Mouse (Mus musculus) hindbrain, postnatal 0 days (tissue): Measurements from ENCODE around the gene Ccnd3. TPM values are rescaled to one million over a fixed set of nuclear protein-coding genes. Genes with fewer than 3 reads are reported as not detected.

Source experiments
- ATAC-seq: fragments of 200-750 bp; cut with Nextera tagmentation; 2 replicates; pipeline ENCODE4 v1.8.0; 2017; ENCODE audit warnings: mild to moderate bottlenecking, moderate TSS enrichment, moderate library complexity
- DNase-seq: peaks from one replicate; pipeline ENCODE4 v3.0.0-alpha.2; 2015; ENCODE audit warnings: low spot score
- H3K27ac ChIP-seq: fragments of 300-500 bp; sonication (generic); 2 replicates; pipeline ENCODE4 v1.5.1; 2014; ENCODE audit warnings: mild to moderate bottlenecking
- H3K27me3 ChIP-seq: fragments of 300-500 bp; sonication (generic); 2 replicates; pipeline ENCODE4 v1.6.1; 2014; ENCODE audit warnings: low read length, mixed read lengths; ENCODE audit not compliant: insufficient read depth
- H3K36me3 ChIP-seq: fragments of 300-500 bp; sonication (generic); 2 replicates; pipeline ENCODE4 v1.6.1; 2014; ENCODE audit warnings: low read length, mixed read lengths; ENCODE audit not compliant: insufficient read depth
- H3K4me1 ChIP-seq: fragments of 300-500 bp; sonication (generic); 2 replicates; pipeline ENCODE4 v1.6.1; 2014; ENCODE audit warnings: antibody characterized with exemption, low read length, mixed read lengths; ENCODE audit not compliant: insufficient read depth
- H3K4me2 ChIP-seq: fragments of 300-500 bp; sonication (generic); 2 replicates; pipeline ENCODE4 v1.6.1; 2014; ENCODE audit warnings: low read depth, mild to moderate bottlenecking, low read length, moderate library complexity, mixed read lengths
- H3K4me3 ChIP-seq: fragments of 300-500 bp; sonication (generic); 2 replicates; pipeline ENCODE4 v1.5.1; 2014; ENCODE audit warnings: low read length
- H3K9ac ChIP-seq: fragments of 300-500 bp; sonication (generic); replicated peaks from 2 replicates; pipeline ENCODE4 v1.6.1; 2014; ENCODE audit warnings: mild to moderate bottlenecking, low read length, moderate library complexity, mixed read lengths
- H3K9me3 ChIP-seq: fragments of 300-500 bp; sonication (generic); 2 replicates; pipeline ENCODE4 v1.6.1; 2016; ENCODE audit warnings: low read length, mixed read lengths
- CTCF ChIP-seq: IDR thresholded peaks from 2 replicates; pipeline ENCODE4 v1.5.1; 2016; ENCODE audit warnings: antibody characterized with exemption, control low read depth, low read depth
- WGBS: fragments of 180-500 bp; shearing (Covaris S2); extraction: QIAGEN DNeasy Blood & Tissue Kit; methylation state at CpG from one replicate; pipeline ENCODE4 v1.1.7; 2014; 5-methylcytosine and 5-hydroxymethylcytosine counted together
- polyA plus RNA-seq: library from polyadenylated mRNA; unstranded; fragments of >200 nt; fragmentation: Nextera tagmentation; extraction: Ambion mirVana; gene quantifications from 2 replicates; pipeline ENCODE4 v1.2.1, GENCODE M21; 2015
- total RNA-seq: library from RNA; depleted of rRNA; stranded (reverse); fragments of >200 nt; gene quantifications from 2 replicates; pipeline ENCODE4 v1.2.3, GENCODE M21; 2014

Gene Ccnd3
- total and polyA plus RNA-seq, 2 experiments from 2014 or later: 63.4 to 71.5 TPM

DNA sequence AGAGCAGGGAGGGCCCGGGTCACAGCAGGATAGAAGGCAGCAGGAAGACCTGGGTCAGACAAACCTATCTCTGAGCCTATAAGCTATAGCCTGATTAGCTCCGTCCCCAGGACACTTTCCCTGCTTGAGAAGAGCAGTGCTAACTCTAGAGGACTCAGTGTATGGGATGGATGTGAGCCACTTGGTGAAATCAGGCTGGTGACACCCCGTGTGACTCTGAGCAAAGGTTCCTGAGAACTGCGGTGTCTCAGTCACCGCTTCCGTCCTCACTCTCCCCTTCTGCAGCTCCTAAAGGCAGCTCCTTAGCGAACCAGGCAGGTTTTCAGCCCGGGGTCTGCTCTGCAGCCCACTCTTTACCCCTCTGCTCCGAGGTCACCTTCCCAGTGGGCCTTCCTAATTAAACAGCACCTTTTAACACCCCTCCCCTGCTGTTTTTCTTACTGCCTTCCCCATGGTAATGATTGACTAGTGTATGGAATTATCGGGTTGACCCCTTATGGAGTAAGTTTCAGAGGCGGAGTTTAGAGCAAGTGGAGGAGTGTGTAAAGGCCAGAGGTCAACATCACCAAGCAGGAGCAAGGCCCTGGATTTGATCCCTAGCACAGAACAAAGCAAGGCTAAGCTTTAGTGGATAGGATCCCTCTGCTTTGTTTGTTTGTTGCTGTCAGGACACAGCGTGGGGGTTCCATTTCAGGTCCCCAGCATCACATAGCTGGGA lies 40.4 kb upstream of the Ccnd3 start:
- Histone ChIP-seq H3K27ac (no peak overlapping the region), H3K27me3 (peaks cover 17% of the 10 kb centered on the region; the same call in 1 of the 2 replicates), H3K4me3 (no peak overlapping the region), H3K9ac (no peak overlapping the region), H3K4me2 (no peak overlapping the region), H3K9me3 (no peaks in the 10 kb centered on the region), H3K4me1 (no peaks in the 10 kb centered on the region), H3K36me3 (no peaks in the 10 kb centered on the region)
- WGBS: 47% methylated on average over 12 of the region's 12 CpGs
- TF ChIP-seq CTCF: no peak
- ATAC-seq: no peak
- no peak for DNase-seq

DNA sequence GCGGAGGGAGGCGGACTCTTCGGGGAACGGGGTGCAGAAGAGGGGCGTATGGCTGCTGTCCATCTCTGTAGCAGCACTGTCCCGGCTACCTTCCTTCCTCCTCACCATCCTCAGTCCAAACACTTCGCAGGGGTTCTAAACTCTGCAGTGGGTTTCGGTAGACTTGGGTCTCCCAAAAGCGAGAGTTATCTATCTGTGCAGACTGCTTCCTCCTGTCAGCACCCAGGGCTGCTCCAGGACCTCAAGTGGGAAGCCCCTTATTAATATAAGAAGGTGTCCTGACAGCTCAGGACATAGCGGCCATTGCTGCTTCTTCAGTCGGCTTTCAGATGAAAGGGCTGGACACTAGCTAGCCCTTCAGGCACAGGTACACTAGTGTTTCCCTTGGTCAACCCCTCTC lies 39.8 kb upstream of the Ccnd3 start:
- DNase-seq (no peak), ATAC-seq (no peak)
- Histone ChIP-seq H3K4me1 (no peaks in the 10 kb centered on the region), H3K4me2 (no peak overlapping the region), H3K4me3 (no peak overlapping the region), H3K27ac (no peak overlapping the region), H3K9ac (no peak overlapping the region), H3K36me3 (no peaks in the 10 kb centered on the region), H3K27me3 (peaks cover 17% of the 10 kb centered on the region; the same call in 1 of the 2 replicates), H3K9me3 (no peaks in the 10 kb centered on the region)
- 82% methylated on average over 11 of the region's 11 CpGs for WGBS
- no peak for TF ChIP-seq CTCF

DNA sequence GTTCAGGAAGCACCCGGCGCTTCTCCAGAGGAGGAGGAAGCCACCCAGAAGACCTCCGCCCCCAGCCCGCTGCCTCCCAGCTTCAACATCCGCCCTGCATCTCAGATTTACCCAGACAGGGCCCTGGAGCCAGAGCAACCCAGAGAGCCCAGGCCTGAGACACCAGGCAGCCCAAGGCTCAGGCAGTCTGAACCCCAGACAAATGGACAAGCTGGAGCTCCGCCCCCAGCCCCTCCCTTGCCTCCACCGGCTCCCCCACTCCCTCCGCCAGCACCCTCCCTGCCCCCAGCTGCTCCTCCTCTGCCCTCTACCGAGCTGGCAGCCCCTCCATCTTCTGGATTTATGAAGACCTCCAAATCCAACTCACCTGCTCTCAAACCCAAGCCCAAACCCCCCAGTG lies 38.6 kb upstream of the Ccnd3 start:
- Histone ChIP-seq H3K27me3 (peaks cover 17% of the 10 kb centered on the region; the same call in 1 of the 2 replicates), H3K9me3 (no peaks in the 10 kb centered on the region), H3K4me2 (no peak overlapping the region), H3K27ac (no peak overlapping the region), H3K9ac (no peak overlapping the region), H3K36me3 (no peaks in the 10 kb centered on the region), H3K4me3 (no peak overlapping the region), H3K4me1 (no peaks in the 10 kb centered on the region)
- ATAC-seq: no peak
- TF ChIP-seq CTCF: no peak
- WGBS: 42% methylated on average over 7 of the region's 9 CpGs
- no peak for DNase-seq

DNA sequence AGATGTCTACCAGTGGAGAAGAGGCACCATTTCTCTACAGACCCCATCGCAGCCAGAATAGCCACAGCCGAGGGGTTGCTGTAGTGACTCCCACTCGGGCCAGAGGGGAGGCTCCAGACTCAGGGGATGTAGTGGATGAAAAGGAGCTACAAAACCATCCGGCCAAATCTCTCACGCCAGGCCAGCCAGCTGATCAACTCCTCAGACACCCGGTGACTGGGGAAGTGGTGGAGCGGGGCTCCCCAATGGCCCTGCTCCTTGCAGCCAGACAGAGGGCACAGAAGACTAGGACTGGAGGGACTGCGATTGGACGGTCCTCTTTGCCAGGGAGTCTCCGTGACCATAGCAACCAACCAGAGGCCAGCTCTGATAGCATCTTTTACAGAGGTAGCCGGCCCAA lies 37.2 kb upstream of the Ccnd3 start:
- Histone ChIP-seq H3K27me3 (peaks cover 17% of the 10 kb centered on the region; the same call in 1 of the 2 replicates), H3K4me1 (no peaks in the 10 kb centered on the region), H3K36me3 (no peaks in the 10 kb centered on the region), H3K27ac (no peak overlapping the region), H3K4me3 (no peak overlapping the region), H3K4me2 (no peak overlapping the region), H3K9ac (no peak overlapping the region), H3K9me3 (no peaks in the 10 kb centered on the region)
- 56% methylated on average over 11 of the region's 11 CpGs for WGBS
- TF ChIP-seq CTCF: no peak
- DNase-seq (no peak), ATAC-seq (peak; percentile 6; the same call in 1 of the 2 replicates)

DNA sequence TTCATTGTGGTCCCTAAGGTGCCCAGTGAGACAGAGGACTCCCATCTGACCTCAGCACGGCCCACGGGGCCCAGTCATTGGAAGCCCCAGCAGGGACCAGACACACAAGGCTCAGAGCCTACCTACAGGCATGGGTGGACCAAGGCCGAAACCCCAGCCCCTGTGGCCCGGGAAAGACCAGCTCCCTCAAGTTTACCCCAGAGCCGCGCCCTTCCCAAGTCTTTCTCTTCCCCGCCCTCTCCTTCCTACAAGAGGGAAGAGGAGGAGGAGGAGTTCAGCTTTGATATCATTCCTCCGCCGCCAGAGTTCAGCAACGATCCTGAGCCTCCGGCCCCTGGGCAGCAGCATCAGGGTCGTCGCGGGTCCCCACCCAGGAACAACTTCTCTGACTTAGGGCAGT lies 36.8 kb upstream of the Ccnd3 start:
- no peak for TF ChIP-seq CTCF
- no peak for DNase-seq
- peaks cover 17% of the 10 kb centered on the region; the same call in 1 of the 2 replicates for H3K27me3 ChIP-seq
- no peaks in the 10 kb centered on the region for H3K9me3 ChIP-seq
- 18% methylated on average over 11 of the region's 14 CpGs for WGBS
- H3K4me3 ChIP-seq: no peak overlapping the region; the same call in 1 of the 2 replicates
- no peak overlapping the region for H3K27ac ChIP-seq
- H3K4me2 ChIP-seq: peak overlapping the region; percentile 25; the same call in 1 of the 2 replicates
- 0 out of 2 replicates have a peak, but pooled peaks have one; percentile 8 for ATAC-seq
- no peaks in the 10 kb centered on the region for H3K36me3 ChIP-seq
- no peak overlapping the region for H3K9ac ChIP-seq
- no peaks in the 10 kb centered on the region for H3K4me1 ChIP-seq

DNA sequence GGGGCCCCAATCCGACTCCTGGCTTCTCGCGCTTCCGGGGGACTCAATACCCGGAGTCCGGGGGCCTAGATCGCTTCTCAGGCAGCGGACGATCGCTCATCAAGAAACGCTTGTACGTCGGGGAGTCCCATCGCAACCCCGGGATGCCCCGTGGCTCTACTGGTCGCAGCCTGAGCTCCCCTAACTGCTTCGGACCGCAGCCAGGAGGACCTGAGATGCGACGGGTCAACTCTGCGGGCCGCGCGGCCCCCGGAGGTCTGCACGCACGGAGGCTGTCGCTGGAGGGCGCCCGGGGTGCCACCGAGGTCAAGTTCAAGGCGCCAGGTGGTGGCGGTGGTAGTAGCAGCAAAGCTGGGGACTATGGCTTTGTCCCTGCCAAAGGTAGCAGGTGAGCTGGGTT lies 36.4 kb upstream of the Ccnd3 start:
- Histone ChIP-seq H3K4me1 (no peaks in the 10 kb centered on the region), H3K4me3 (no peak overlapping the region; the same call in 1 of the 2 replicates), H3K36me3 (no peaks in the 10 kb centered on the region), H3K27ac (no peak overlapping the region), H3K27me3 (peaks cover 17% of the 10 kb centered on the region; the same call in 1 of the 2 replicates), H3K9me3 (no peaks in the 10 kb centered on the region), H3K4me2 (peak overlapping the region; percentile 25; the same call in 1 of the 2 replicates), H3K9ac (no peak overlapping the region)
- no peak for TF ChIP-seq CTCF
- WGBS: 6% methylated on average over 34 of the region's 34 CpGs
- DNase-seq: no peak
- no peak for ATAC-seq

DNA sequence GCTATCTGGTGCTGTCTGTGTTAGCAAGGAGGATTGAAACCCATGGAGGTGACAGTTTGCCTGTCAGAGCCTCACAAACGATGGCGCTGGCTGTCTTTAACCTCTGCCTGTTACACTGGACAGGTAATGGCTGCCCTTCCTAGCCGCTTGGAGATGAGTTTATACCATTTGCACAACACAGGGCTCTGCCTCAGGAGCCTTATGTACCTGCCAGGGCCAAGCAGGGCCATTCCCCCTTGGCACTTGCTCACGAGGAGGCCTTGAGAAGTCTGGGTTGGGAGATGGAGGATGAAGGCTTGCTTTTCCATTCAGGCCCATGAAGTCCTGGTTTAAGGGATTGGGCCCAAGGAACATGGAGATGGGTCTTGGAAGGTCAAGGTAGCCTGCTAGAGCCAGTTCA lies 35.2 kb upstream of the Ccnd3 start:
- Histone ChIP-seq H3K36me3 (no peaks in the 10 kb centered on the region), H3K27me3 (peaks cover 17% of the 10 kb centered on the region; the same call in 1 of the 2 replicates), H3K4me3 (no peak overlapping the region), H3K4me1 (no peaks in the 10 kb centered on the region), H3K27ac (no peak overlapping the region), H3K9me3 (no peaks in the 10 kb centered on the region), H3K9ac (no peak overlapping the region), H3K4me2 (no peak overlapping the region)
- no peak for TF ChIP-seq CTCF
- ATAC-seq (no peak), DNase-seq (no peak)
- 88% methylated on average over 4 of the region's 4 CpGs for WGBS
